Mouse (Mus musculus) induced T-regulatory cell, adult 2 months (primary cell): ENCODE data around the gene Rnf213.
"Not testable (repeated sequence)": the region's sequence is repeated elsewhere in the genome, so short reads cannot be mapped to it uniquely, and the experiment has no call there.

Experiments used
- DNase-seq: peaks from one replicate; pipeline ENCODE4 v3.0.0-alpha.2; 2012; ENCODE audit warnings: low read depth

The Rnf213 gene

DNA sequence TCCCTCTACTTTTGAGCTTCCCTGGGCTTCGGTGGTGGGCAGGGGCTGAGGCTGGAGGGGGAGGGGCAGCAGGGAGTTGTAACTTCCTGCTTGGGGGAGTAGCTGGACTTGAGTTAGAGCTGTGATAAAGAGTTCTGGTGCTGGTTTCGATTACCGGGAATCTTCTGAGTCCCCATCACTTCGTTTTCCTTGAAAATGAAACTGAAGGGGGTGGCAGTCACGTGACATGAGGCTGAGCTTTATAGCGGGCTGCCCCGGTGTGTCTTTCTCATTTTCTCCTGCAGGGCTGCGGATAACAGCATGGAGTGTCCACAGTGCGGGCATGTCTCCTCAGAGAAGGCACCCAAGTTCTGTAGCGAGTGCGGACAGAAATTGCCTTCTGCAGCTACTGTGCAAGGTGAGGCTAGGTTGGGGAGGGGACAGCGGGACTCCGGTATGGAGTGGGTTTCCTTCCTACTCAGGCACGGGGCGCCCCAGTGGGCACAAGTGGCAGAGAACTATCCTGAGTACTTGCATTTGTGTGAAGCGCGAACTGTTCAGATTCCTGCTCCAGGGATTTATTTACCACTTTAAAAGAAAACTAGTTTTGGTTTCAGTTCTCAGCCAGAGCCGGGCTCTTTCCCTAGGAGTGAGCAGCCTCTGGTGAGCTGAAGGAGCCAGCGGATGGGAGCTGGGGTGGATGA lies at the start of gene Rnf213:
Rnf213 (plus strand) TSS at position 301 of the 683 bp plus-strand sequence.
- DNase-seq = peak; percentile 89

DNA sequence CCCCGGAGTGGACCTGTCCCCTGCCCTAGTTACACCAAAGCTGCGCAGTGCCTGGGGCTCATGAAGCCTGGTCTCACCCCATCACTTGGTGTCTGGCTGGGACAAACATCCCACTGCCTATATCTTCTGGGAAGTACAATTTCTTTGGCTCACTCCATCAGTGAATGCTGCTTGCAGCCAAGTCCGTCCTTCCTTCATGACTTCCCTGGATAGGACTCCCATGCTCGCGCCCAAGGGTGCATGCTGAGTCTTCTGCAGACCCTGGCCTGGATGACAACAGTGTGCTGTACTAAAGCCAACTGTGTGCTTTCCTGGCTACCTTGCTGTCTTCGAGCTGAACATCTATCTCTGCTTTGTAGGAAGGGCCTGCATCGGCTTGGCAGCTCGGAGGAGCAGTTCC lies 48.7 kb upstream of the Rnf213 start:
- no peak for DNase-seq

GRCm38 (mm10) chr11:119344865-119345264 lies 48.0 kb upstream of the Rnf213 start:
- DNase-seq = no peak

DNA sequence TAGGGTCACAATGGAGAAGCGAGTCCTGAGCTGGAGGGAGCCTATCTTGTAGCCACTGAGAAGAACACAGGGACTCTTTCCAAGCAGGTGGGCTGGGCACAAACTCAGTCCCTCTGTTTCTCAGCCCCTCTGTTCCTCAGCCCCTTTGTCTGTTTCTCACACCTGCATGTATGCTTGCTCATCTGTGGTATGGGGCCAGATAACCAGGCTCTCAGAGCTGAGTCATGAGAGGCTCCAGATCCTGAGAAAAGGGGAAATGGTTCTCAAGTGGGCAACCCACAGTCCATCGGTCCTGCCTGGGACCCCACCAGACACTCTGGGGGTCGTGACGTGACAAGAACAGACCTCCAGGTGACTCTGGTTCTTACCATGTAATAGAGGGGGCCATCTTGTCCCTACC lies 45.8 kb upstream of the Rnf213 start:
- no peak for DNase-seq

DNA sequence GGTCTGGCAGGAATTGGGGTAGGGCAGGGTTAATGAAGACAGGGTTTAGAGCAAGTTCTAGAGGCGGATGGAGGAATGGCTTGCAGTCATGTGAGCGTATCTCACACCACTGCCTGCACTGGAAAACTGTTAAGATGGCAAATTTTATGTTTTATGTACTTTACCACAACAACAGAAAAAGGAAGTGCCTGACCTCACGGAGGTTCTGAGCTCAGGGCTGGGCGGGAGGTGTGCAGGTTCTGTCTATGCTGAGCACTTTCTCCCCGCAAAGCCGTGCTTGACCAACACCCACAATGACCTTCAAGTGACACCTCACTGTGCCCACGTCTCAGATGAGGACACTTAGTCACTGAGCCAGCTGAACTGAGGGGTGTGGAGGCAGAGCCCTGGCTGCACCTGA lies 40.8 kb upstream of the Rnf213 start:
- DNase-seq = peak; percentile 58

- DNase-seq = no peak
These were observed 39.0 kb upstream of the Rnf213 start for GRCm38 (mm10) chr11:119353946-119354345.

GRCm38 (mm10) chr11:119354798-119355442 lies 38.0 kb upstream of the Rnf213 start:
- peak; percentile 68 for DNase-seq

DNA sequence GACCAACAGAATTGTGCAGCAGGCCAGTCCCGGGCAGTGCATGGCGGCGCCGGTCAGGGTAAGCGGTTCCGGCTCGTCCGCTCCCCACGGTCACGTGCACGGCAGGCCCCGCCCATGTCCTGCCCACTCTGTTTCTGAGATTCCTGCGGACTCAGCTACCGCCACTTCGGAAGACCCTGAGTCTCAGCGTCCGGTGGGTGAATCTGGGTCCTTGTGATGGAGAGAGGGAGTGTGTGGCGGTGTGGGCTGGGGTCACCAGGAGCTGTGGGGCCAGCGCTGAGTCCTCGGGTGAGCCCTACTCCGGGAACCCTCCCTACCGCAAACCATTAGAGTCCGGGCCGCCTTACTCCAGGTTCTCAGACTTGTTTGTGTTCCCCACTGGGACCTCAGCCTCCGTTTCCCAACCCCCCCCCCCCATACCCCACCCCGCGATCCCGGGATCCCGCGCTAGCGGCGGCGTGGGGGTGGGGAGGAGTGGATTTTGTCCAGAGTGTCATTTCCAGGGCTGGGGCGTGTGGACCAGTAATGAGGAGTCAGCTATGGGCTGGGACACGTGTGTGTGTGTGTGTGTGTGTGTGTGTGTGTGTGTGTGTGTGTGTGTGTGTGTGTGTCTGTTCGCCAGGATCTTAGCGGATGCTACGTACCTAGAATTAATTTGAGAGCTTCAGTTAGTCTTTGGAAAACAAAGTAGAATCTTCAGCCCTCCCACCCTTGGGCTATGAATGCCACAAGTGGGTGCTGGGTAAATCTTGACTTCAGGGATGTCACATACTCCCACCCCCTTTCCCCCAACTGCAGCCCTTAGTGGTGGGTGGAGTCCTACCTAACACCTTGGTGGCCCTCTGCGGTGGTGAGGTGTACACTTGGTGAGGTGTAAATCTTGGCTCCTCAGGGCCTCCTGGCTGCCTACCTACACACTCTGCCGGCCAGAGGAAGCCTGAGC lies 37.2 kb upstream of the Rnf213 start, which contains the start of the genes Sgsh and Slc26a11:
Sgsh (minus strand) TSS at position 94 of the 943 bp plus-strand sequence.
Slc26a11 (plus strand) TSS at position 115 of the 943 bp plus-strand sequence.
- DNase-seq = peak; percentile 83

GRCm38 (mm10) chr11:119359089-119359488 lies 33.8 kb upstream of the Rnf213 start:
- DNase-seq = no peak

- no peak for DNase-seq
These were observed 29.9 kb upstream of the Rnf213 start for GRCm38 (mm10) chr11:119362769-119363533.

- peak; percentile 87 for DNase-seq
These were observed 29.3 kb upstream of the Rnf213 start for GRCm38 (mm10) chr11:119363534-119364145.

DNA sequence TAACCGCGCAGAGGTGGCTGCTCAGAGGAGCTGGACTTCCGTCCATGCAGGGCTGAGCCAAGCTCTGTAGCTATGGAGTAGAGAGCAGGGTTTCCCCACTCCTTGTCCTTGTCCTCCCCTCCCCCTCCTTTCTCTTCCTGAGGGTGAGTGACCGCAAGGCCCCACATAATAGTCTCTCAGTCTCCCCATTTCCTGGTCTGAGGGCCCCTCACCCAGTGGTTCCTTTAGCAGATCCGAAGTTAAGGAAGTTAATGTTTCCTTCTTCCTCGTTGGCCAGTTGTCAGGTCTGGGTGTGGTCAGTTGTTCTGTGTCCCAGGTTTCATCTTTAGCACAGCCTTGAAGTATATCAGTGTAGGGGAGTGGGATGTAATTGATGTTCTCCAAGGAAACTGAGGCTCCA lies 17.5 kb upstream of the Rnf213 start:
- DNase-seq = no peak

GRCm38 (mm10) chr11:119377326-119377725 lies 15.6 kb upstream of the Rnf213 start:
- no peak for DNase-seq

DNA sequence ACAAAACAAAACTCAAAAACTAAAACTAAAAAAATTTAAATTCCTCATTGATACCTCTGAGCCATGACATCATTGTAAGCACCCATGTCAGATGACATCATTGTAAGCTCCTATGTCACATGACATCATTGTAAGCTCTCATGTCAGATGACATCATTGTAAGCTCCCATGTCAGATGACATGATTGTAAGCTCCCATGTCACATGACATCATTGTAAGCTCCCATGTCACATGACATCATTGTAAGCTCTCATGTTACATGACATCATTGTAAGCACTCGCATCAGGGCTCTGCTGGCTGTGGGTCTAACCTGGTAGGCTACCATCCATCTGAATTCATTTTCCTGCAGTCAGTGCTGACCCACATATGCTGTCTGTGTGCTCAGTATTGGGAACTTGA lies 14.3 kb upstream of the Rnf213 start:
- no peak for DNase-seq

- no peak for DNase-seq
These were observed 11.1 kb upstream of the Rnf213 start for GRCm38 (mm10) chr11:119381631-119382337.

- DNase-seq = no peak
These were observed 10.5 kb upstream of the Rnf213 start for GRCm38 (mm10) chr11:119382338-119382850.

GRCm38 (mm10) chr11:119384904-119385303 lies 8.0 kb upstream of the Rnf213 start:
- peak; percentile 74 for DNase-seq

DNA sequence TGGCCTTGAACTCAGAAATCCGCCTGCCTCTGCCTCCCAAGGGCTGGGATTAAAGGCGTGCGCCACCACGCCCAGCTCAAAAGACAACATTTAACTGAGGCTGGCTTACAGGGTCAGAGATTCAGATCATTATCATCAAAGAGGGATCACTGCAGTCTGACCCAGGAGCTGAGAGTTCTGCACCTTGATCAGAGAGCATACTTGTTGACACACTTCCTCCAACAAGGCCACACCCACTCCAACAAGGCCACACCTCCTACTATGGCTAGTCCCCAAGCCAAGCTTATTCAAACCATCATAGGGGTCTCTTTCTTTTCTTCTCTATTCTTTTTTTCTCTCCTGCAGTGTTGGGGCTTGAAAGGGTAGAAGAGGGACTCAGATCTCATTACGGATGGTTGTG lies 6.6 kb upstream of the Rnf213 start:
- peak; percentile 51 for DNase-seq

DNA sequence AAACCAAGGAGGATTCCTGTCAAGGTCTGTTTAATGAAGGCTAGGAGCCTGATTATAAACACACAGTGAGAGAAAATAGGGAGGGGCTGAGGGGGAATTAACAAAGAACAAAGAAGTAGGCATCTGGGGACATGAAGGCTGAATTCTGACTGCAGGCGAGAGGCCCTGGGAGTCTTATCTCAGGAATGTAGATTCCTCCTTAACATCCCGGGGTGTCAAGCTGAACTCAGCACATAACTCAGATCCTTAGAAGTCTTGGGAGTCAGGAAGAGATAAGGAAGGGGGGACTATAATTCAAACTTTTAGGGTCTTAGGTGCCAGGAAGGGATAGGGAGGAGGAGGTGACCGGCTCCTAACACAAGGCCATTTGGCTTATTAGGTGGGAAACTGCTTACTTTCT lies 5.6 kb upstream of the Rnf213 start:
- not testable (repeated sequence) for DNase-seq

- DNase-seq = peak; percentile 59
These were observed 3.0 kb upstream of the Rnf213 start for GRCm38 (mm10) chr11:119389851-119390270.
